Mouse (Mus musculus) heart, embryonic 16.5 days (tissue): ENCODE results near the gene Rptor. TPM values are rescaled to one million over a fixed set of nuclear protein-coding genes. Genes with fewer than 3 reads are reported as not detected.
A peak's percentile ranks its signal among the peaks of the same experiment; 100 is the strongest.

ENCODE experiments used
- ATAC-seq: fragments of 200-750 bp; cut with Nextera tagmentation; replicated peaks from 2 replicates; pipeline ENCODE4 v1.8.0; 2017; ENCODE audit warnings: moderate number of reproducible peaks; ENCODE audit not compliant: insufficient read depth, low FRiP score; ENCODE audit errors: extremely low read depth
- H3K27ac ChIP-seq: fragments of 300-500 bp; sonication (generic); 2 replicates; pipeline ENCODE4 v1.5.1; 2014; ENCODE audit warnings: mild to moderate bottlenecking, low read length, control low read depth, moderate library complexity
- H3K27me3 ChIP-seq: fragments of 300-500 bp; sonication (generic); 2 replicates; pipeline ENCODE4 v1.6.1; 2014; ENCODE audit warnings: low read length, mixed read lengths; ENCODE audit not compliant: control insufficient read depth, insufficient read depth
- H3K36me3 ChIP-seq: fragments of 300-500 bp; sonication (generic); 2 replicates; pipeline ENCODE4 v1.6.1; 2014; ENCODE audit not compliant: control insufficient read depth, insufficient read depth
- H3K4me1 ChIP-seq: fragments of 300-500 bp; sonication (generic); 2 replicates; pipeline ENCODE4 v1.6.1; 2014; ENCODE audit warnings: low read length, mixed read lengths; ENCODE audit not compliant: control insufficient read depth, insufficient read depth
- H3K4me2 ChIP-seq: fragments of 300-500 bp; sonication (generic); 2 replicates; pipeline ENCODE4 v1.6.1; 2014; ENCODE audit warnings: low read depth, mild to moderate bottlenecking, control low read depth, low read length
- H3K4me3 ChIP-seq: fragments of 300-500 bp; sonication (generic); 2 replicates; pipeline ENCODE4 v1.5.1; 2014; ENCODE audit warnings: mild to moderate bottlenecking, control low read depth, low read length
- H3K9ac ChIP-seq: fragments of 300-500 bp; sonication (generic); 2 replicates; pipeline ENCODE4 v1.6.1; 2014; ENCODE audit warnings: low read length, control low read depth
- H3K9me3 ChIP-seq: fragments of 300-500 bp; sonication (generic); replicated peaks from 2 replicates; pipeline ENCODE4 v1.6.1; 2016; ENCODE audit warnings: low read length; ENCODE audit not compliant: control insufficient read depth
- WGBS: fragments of 180-500 bp; shearing (Covaris S2); extraction: QIAGEN DNeasy Blood & Tissue Kit; methylation state at CpG from one replicate; pipeline ENCODE4 v1.1.7; 2014; 5-methylcytosine and 5-hydroxymethylcytosine counted together
- polyA plus RNA-seq: library from polyadenylated mRNA; unstranded; fragments of >200 nt; fragmentation: Nextera tagmentation; extraction: Ambion mirVana; gene quantifications from 2 replicates; pipeline ENCODE4 v1.2.1, GENCODE M21; 2015

Rptor gene
- polyA plus RNA-seq, 1 experiment from 2014 or later = 7.0 TPM

DNA sequence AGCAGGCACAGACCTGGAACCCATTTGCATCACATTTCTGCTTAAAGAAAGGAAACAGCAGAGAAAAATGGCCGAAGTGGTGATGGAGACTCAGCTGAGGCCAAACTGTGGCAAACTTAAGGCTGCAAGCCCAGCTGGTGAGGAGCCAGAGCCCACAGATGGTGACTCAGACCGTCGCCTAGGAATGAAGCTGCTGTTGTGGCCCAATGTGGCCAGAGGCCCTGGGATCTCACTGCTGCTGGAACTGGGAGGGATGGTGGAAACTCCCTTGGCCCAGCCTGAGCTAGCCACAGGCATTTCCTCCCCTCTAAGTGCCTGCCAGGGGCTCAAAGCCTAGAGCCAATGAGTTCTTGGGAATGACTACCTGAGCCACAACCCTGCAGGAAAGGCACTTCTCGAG lies 330.4 kb downstream of the Rptor start:
- Histone ChIP-seq H3K4me2 (no peak overlapping the region), H3K4me3 (no peak overlapping the region), H3K27me3 (0 out of 2 replicates have a peak, but pooled peaks cover 1% of the 10 kb centered on the region), H3K4me1 (peaks cover 9% of the 10 kb centered on the region), H3K27ac (no peak overlapping the region), H3K36me3 (no peaks in the 10 kb centered on the region), H3K9me3 (no peaks in the 10 kb centered on the region; the same call in 1 of the 2 replicates), H3K9ac (no peak overlapping the region)
- no peak for ATAC-seq
- WGBS = 63% methylated on average over 4 of the region's 4 CpGs

- no peaks in the 10 kb centered on the region for H3K36me3 ChIP-seq
- peaks cover 12% of the 10 kb centered on the region for H3K4me1 ChIP-seq
- WGBS = 72% methylated on average over 8 of the region's 8 CpGs
- no peak for ATAC-seq
- no peak overlapping the region for H3K4me3 ChIP-seq
- H3K27me3 ChIP-seq = peaks cover 7% of the 10 kb centered on the region
- no peak overlapping the region for H3K4me2 ChIP-seq
- H3K9ac ChIP-seq = no peak overlapping the region
- H3K27ac ChIP-seq = no peak overlapping the region
- no peaks in the 10 kb centered on the region; the same call in 1 of the 2 replicates for H3K9me3 ChIP-seq
These were observed 331.3 kb downstream of the Rptor start for GRCm38 (mm10) chr11:119933819-119934583.

GRCm38 (mm10) chr11:119934773-119935172 lies 332.1 kb downstream of the Rptor start:
- no peak overlapping the region for H3K4me3 ChIP-seq

DNA sequence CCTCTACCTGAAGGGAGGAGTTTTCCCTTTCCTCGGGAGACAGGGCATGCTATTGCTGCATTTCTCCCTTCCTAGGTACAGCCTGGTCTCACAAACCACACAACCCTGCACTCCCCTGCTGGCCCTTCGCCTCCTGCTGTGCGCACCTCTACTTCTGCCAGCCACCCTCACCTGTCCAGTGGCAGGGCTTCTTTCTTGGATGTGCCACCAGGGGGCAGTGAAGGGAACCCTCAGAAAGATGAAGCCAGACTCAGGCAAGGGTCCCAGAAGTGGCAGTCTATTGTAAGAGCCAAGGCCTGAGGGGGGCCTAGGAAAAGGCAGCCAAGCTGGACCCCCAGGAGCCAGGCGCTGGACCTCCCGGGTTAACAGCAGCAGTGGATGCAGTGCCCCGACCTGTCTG lies 332.8 kb downstream of the Rptor start:
- Histone ChIP-seq H3K9me3 (no peaks in the 10 kb centered on the region; the same call in 1 of the 2 replicates), H3K4me3 (no peak overlapping the region), H3K4me1 (peaks cover 12% of the 10 kb centered on the region), H3K27ac (no peak overlapping the region), H3K9ac (no peak overlapping the region), H3K27me3 (peaks cover 8% of the 10 kb centered on the region), H3K36me3 (no peaks in the 10 kb centered on the region), H3K4me2 (no peak overlapping the region)
- ATAC-seq = no peak
- WGBS = 25% methylated on average over 6 of the region's 6 CpGs

More at GRCm38 (mm10) chr11:119934773-119935172, 332.1 kb downstream of the Rptor start:
- H3K27ac ChIP-seq = no peak overlapping the region
- H3K4me2 ChIP-seq = no peak overlapping the region
- no peaks in the 10 kb centered on the region for H3K36me3 ChIP-seq
- ATAC-seq = no peak
- H3K27me3 ChIP-seq = peaks cover 8% of the 10 kb centered on the region
- H3K9me3 ChIP-seq = no peaks in the 10 kb centered on the region; the same call in 1 of the 2 replicates
- whole genome bisulfite sequencing = 69% methylated on average over 8 of the region's 8 CpGs
- no peak overlapping the region for H3K9ac ChIP-seq
- peaks cover 12% of the 10 kb centered on the region for H3K4me1 ChIP-seq

GRCm38 (mm10) chr11:119936456-119936855 lies 333.8 kb downstream of the Rptor start:
- Histone ChIP-seq H3K4me1 (peaks cover 14% of the 10 kb centered on the region), H3K27ac (no peak overlapping the region), H3K9me3 (no peaks in the 10 kb centered on the region), H3K4me2 (no peak overlapping the region), H3K36me3 (no peaks in the 10 kb centered on the region), H3K9ac (no peak overlapping the region), H3K4me3 (no peak overlapping the region), H3K27me3 (peaks cover 12% of the 10 kb centered on the region)
- ATAC-seq = no peak
- WGBS = 85% methylated on average over 2 of the region's 2 CpGs

- no peak for ATAC-seq
- 50% methylated on average over 12 of the region's 12 CpGs for WGBS
These were observed 334.5 kb downstream of the Rptor start for GRCm38 (mm10) chr11:119937216-119937615.

DNA sequence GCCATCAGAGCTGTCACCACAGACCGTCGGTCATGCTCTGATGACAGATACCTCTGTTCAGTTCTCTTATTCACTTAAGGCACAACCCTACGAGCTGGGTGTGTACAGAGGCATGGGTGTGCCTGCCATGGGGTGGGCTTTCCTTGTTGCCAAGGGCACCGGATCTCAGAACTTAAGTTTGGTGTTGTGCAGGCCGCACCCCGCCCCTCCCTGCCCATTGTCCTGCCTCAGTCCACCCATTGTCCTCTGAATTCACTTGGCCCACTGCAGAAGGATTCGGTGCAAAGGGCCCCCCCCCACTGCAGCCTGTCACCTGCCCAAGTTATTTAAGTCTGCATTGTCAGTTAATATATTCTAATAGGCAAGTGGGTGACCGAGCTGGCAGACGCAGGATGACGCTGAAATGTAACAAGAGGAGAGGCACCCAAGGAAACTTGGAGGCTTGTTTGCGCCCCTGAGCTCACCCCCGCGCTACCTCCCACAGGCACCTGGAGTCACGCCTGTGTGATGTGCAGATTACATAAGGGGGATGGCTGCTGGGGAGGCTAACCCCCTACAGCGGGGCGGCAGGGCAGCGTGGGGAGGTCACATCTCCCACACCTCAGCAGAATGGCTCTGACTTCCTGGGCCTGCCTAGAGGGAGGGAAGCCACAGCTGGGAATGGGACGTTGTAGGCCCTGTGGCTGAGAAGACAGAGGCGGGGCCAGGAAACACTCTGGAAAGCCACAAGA lies 335.2 kb downstream of the Rptor start:
- peaks cover 12% of the 10 kb centered on the region for H3K27me3 ChIP-seq
- H3K4me2 ChIP-seq = no peak overlapping the region
- H3K4me3 ChIP-seq = no peak overlapping the region
- no peaks in the 10 kb centered on the region for H3K9me3 ChIP-seq
- H3K9ac ChIP-seq = peak overlapping the region; percentile 2
- no peak for ATAC-seq
- 56% methylated on average over 19 of the region's 19 CpGs for WGBS
- H3K4me1 ChIP-seq = peaks cover 21% of the 10 kb centered on the region
- no peaks in the 10 kb centered on the region for H3K36me3 ChIP-seq
- no peak overlapping the region for H3K27ac ChIP-seq

More at GRCm38 (mm10) chr11:119937216-119937615, 334.5 kb downstream of the Rptor start:
- Histone ChIP-seq H3K4me2 (no peak overlapping the region), H3K4me1 (peaks cover 21% of the 10 kb centered on the region), H3K27ac (no peak overlapping the region), H3K9ac (peak overlapping the region; percentile 21; the same call in 1 of the 2 replicates), H3K9me3 (no peaks in the 10 kb centered on the region), H3K36me3 (no peaks in the 10 kb centered on the region), H3K27me3 (peaks cover 12% of the 10 kb centered on the region), H3K4me3 (no peak overlapping the region)

DNA sequence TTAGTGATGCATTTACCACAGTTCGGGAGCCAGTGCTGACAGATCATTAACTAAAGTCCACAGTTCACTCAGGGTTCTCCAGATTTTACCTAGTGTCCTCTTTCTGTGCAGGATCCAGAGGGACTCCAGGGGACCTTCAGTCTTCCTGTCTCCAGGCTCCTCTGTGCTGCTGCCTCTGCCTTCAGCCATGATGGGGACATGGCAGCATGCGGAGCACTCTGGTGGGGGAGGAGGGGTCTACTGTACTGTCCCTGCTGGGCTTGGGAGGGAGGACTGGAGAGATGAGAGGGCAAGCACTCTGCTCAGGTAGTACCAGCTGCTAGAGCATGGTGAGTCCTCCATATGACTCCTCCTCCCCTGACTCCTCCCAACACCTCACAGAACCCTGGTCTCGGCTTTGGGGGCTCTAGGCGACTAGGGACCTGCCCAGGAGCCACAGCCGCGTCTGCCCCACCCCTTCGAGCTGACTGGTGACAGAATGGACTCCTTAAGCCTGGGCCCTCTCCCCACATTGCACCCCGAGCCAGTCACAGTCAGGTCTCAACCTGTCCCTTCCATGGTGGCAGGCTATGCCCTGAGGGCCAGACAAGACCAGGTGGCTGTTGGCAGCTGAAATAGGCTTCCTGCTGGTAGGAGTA lies 336.5 kb downstream of the Rptor start:
- Histone ChIP-seq H3K27me3 (peaks cover 12% of the 10 kb centered on the region), H3K4me3 (no peak overlapping the region), H3K9ac (no peak overlapping the region), H3K4me2 (no peak overlapping the region), H3K27ac (0 out of 2 replicates have a peak overlapping the region, but pooled peaks have one; percentile 4), H3K4me1 (peaks cover 29% of the 10 kb centered on the region), H3K9me3 (no peaks in the 10 kb centered on the region), H3K36me3 (no peaks in the 10 kb centered on the region)
- WGBS = 61% methylated on average over 8 of the region's 8 CpGs
- ATAC-seq = no peak
